In the genomic region with DNA sequence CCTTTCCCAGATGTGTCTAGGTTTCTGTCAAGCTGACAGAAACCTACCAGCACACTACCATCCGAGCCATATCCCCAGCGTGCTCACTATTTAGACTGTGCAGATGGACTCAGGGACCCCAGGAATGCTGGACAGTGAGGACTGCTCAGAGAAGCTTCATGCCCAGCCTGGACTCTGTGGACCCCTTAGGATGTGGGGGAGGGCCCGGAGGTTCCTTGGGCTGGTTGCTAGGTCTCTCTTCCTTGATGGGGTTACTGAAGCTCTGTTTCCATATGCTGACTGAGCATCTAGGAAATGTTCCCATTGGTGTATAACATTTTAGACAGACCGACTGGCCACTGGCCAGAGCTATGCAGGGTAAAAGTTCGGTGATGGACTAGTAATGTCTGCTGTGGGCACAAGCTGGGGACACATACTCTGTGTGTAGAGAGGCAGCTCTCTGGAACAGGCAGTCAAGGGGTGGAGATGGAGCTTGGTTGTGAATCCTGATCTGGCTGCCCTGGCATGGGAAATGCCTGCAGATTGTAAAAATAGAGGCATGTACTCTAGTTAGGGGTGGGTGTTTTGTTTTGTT, we compare ENCODE assay signal across 16 mouse cellular contexts. TPM values are rescaled to one million over a fixed set of nuclear protein-coding genes. Genes with fewer than 3 reads are reported as not detected.
"Had no signal": no experiment of that assay in that cellular context is flagged by ENCODE, and none has a peak within 500 bp of the region (broad histone marks: within the 10 kb centered on the region; RNA-seq: fewer than 3 reads in every experiment).

No protein-coding gene starts in this region.

- H3K27me3 ChIP-seq: kidney, embryonic 15.5 days; liver, embryonic 15.5 days; midbrain, embryonic 15.5 days; neural tube, embryonic 12.5 days had no signal

- H3K4me3 ChIP-seq: kidney, embryonic 15.5 days; left cerebral cortex, adult 2 months; limb, embryonic 10.5 days; liver, embryonic 15.5 days; megakaryocyte, embryonic 14.5 days; midbrain, embryonic 15.5 days; neural tube, embryonic 12.5 days had no signal

- ATAC-seq: inflammation-experienced regulatory T-cells, adult 6 months; midbrain, embryonic 15.5 days had no signal

- H3K4me2 ChIP-seq: kidney, embryonic 15.5 days; liver, embryonic 11.5 days; liver, embryonic 15.5 days; midbrain, embryonic 11.5 days; midbrain, embryonic 15.5 days; neural tube, embryonic 12.5 days had no signal

- H3K4me1 ChIP-seq: megakaryocyte, embryonic 14.5 days; midbrain, embryonic 15.5 days; neural tube, embryonic 12.5 days had no signal

- H3K9ac ChIP-seq: kidney, embryonic 15.5 days; liver, embryonic 15.5 days; midbrain, embryonic 15.5 days; neural tube, embryonic 12.5 days had no signal

- H3K9me3 ChIP-seq: kidney, embryonic 15.5 days; limb, embryonic 10.5 days; liver, embryonic 15.5 days; megakaryocyte, embryonic 14.5 days; midbrain, embryonic 15.5 days; neural tube, embryonic 12.5 days had no signal

- DNase-seq: kidney, adult 18-20 months; kidney, postnatal 14 days; thymus, postnatal 4 days had no signal

- H3K27ac ChIP-seq: kidney, embryonic 15.5 days; left cerebral cortex, adult 2 months; limb, embryonic 10.5 days; liver, embryonic 15.5 days; macrophage; midbrain, embryonic 15.5 days; neural tube, embryonic 12.5 days had no signal

- H3K36me3 ChIP-seq: kidney, embryonic 15.5 days; limb, embryonic 10.5 days; liver, embryonic 15.5 days; midbrain, embryonic 15.5 days; neural tube, embryonic 12.5 days had no signal

RNA-seq across cellular contexts. Expression of a gene that starts 24.1 kb away (rescaled TPM):
- total RNA-seq: monocyte, adult 5-6 weeks; neutrophil, adult 5-6 weeks had no signal
- polyA plus RNA-seq: inflammation-experienced regulatory T-cells, adult 6 months; limb, embryonic 10.5 days; liver, embryonic 11.5 days; liver, embryonic 15.5 days; macrophage; midbrain, embryonic 11.5 days; midbrain, embryonic 15.5 days had no signal
